Mouse (Mus musculus): Measurements from ENCODE around the gene Pstpip1. TPM values are rescaled to one million over a fixed set of nuclear protein-coding genes. Genes with fewer than 3 reads are reported as not detected.

The Pstpip1 gene
- polyA plus RNA-seq, 1 experiment: 1.0 TPM

- Histone ChIP-seq H3K79me3 (ENCODE audit: low read depth) (no peaks in the 10 kb centered on the region), H3ac (ENCODE audit: control insufficient read depth, insufficient read length, low read depth) (no peak overlapping the region), H3K36me3 (ENCODE audit: control insufficient read depth, insufficient read depth) (peaks cover 13% of the 10 kb centered on the region), H3K4me3 (ENCODE audit: insufficient read depth, poor library complexity, severe bottlenecking) (no peak overlapping the region), H3K27me3 (ENCODE audit: control insufficient read depth, insufficient read depth, insufficient read length) (no peaks in the 10 kb centered on the region), H3K79me2 (ENCODE audit: control insufficient read depth, insufficient read depth) (no peaks in the 10 kb centered on the region)
- TF ChIP-seq CEBPB (IDR thresholded peaks at IDR 0.05; ENCODE audit: low read depth) (no peak), MAX (IDR thresholded peaks at IDR 0.05) (no peak), MYOG (IDR thresholded peaks at IDR 0.05; ENCODE audit: control insufficient read depth, extremely low read depth, insufficient read length) (no peak), CTCF (IDR thresholded peaks at IDR 0.05; ENCODE audit: control insufficient read depth, insufficient read depth, insufficient read length) (no peak), FOSL1 (IDR thresholded peaks at IDR 0.05; ENCODE audit: insufficient read depth, low read length, poor library complexity, severe bottlenecking) (no peak), USF1 (IDR thresholded peaks at IDR 0.05; ENCODE audit: low read depth) (no peak), MYOD1 (IDR thresholded peaks at IDR 0.05; ENCODE audit: control insufficient read depth, insufficient read length, low read depth) (no peak)
These were observed 40.8 kb downstream of the Pstpip1 start for GRCm38 (mm10) chr9:56130536-56130935.

- Histone ChIP-seq H3K79me2 (ENCODE audit: control insufficient read depth, insufficient read depth) (no peaks in the 10 kb centered on the region), H3K4me3 (ENCODE audit: insufficient read depth, poor library complexity, severe bottlenecking) (no peak overlapping the region), H3K79me3 (ENCODE audit: low read depth) (no peaks in the 10 kb centered on the region), H3K27me3 (ENCODE audit: control insufficient read depth, insufficient read depth, insufficient read length) (no peaks in the 10 kb centered on the region), H3ac (ENCODE audit: control insufficient read depth, insufficient read length, low read depth) (no peak overlapping the region), H3K36me3 (ENCODE audit: control insufficient read depth, insufficient read depth) (peaks cover 18% of the 10 kb centered on the region)
- TF ChIP-seq MYOD1 (IDR thresholded peaks at IDR 0.05; ENCODE audit: control insufficient read depth, insufficient read length, low read depth) (peak; percentile 94), MYOG (IDR thresholded peaks at IDR 0.05; ENCODE audit: control insufficient read depth, extremely low read depth, insufficient read length) (no peak), CEBPB (IDR thresholded peaks at IDR 0.05; ENCODE audit: low read depth) (peak; percentile 31), MAX (IDR thresholded peaks at IDR 0.05) (peak; percentile 81), CTCF (IDR thresholded peaks at IDR 0.05; ENCODE audit: control insufficient read depth, insufficient read depth, insufficient read length) (no peak), FOSL1 (IDR thresholded peaks at IDR 0.05; ENCODE audit: insufficient read depth, low read length, poor library complexity, severe bottlenecking) (no peak)
These were observed 42.2 kb downstream of the Pstpip1 start for GRCm38 (mm10) chr9:56131813-56132525.

- H3K4me3 ChIP-seq (ENCODE audit: insufficient read depth, poor library complexity, severe bottlenecking): no peak overlapping the region
- H3K79me3 ChIP-seq (ENCODE audit: low read depth): no peaks in the 10 kb centered on the region
- H3K79me2 ChIP-seq (ENCODE audit: control insufficient read depth, insufficient read depth): no peaks in the 10 kb centered on the region
- no peaks in the 10 kb centered on the region for H3K27me3 ChIP-seq (ENCODE audit: control insufficient read depth, insufficient read depth, insufficient read length)
- H3ac ChIP-seq (ENCODE audit: control insufficient read depth, insufficient read length, low read depth): no peak overlapping the region
- peaks cover 16% of the 10 kb centered on the region for H3K36me3 ChIP-seq (ENCODE audit: control insufficient read depth, insufficient read depth)
- TF ChIP-seq MAX (IDR thresholded peaks at IDR 0.05) (no peak), MYOG (IDR thresholded peaks at IDR 0.05; ENCODE audit: control insufficient read depth, extremely low read depth, insufficient read length) (no peak), CTCF (IDR thresholded peaks at IDR 0.05; ENCODE audit: control insufficient read depth, insufficient read depth, insufficient read length) (no peak), CEBPB (IDR thresholded peaks at IDR 0.05; ENCODE audit: low read depth) (no peak), MYOD1 (IDR thresholded peaks at IDR 0.05; ENCODE audit: control insufficient read depth, insufficient read length, low read depth) (no peak), USF1 (IDR thresholded peaks at IDR 0.05; ENCODE audit: low read depth) (no peak), FOSL1 (IDR thresholded peaks at IDR 0.05; ENCODE audit: insufficient read depth, low read length, poor library complexity, severe bottlenecking) (no peak)
These were observed 44.2 kb downstream of the Pstpip1 start for GRCm38 (mm10) chr9:56133970-56134369.

- Histone ChIP-seq H3K79me2 (ENCODE audit: control insufficient read depth, insufficient read depth) (no peaks in the 10 kb centered on the region), H3ac (ENCODE audit: control insufficient read depth, insufficient read length, low read depth) (no peak overlapping the region), H3K36me3 (ENCODE audit: control insufficient read depth, insufficient read depth) (peaks cover 9% of the 10 kb centered on the region), H3K4me3 (ENCODE audit: insufficient read depth, poor library complexity, severe bottlenecking) (no peak overlapping the region), H3K79me3 (ENCODE audit: low read depth) (no peaks in the 10 kb centered on the region), H3K27me3 (ENCODE audit: control insufficient read depth, insufficient read depth, insufficient read length) (no peaks in the 10 kb centered on the region)
- TF ChIP-seq MAX (IDR thresholded peaks at IDR 0.05): no peak
- TF ChIP-seq FOSL1 (IDR thresholded peaks at IDR 0.05; ENCODE audit: insufficient read depth, low read length, poor library complexity, severe bottlenecking): no peak
- TF ChIP-seq MYOD1 (IDR thresholded peaks at IDR 0.05; ENCODE audit: control insufficient read depth, insufficient read length, low read depth): no peak
- TF ChIP-seq CTCF (IDR thresholded peaks at IDR 0.05; ENCODE audit: control insufficient read depth, insufficient read depth, insufficient read length): no peak
These were observed 44.9 kb downstream of the Pstpip1 start for GRCm38 (mm10) chr9:56134614-56135013.

- TF ChIP-seq MAX (IDR thresholded peaks at IDR 0.05) (no peak), CEBPB (IDR thresholded peaks at IDR 0.05; ENCODE audit: low read depth) (no peak), MYOG (IDR thresholded peaks at IDR 0.05; ENCODE audit: control insufficient read depth, extremely low read depth, insufficient read length) (no peak), USF1 (IDR thresholded peaks at IDR 0.05; ENCODE audit: low read depth) (no peak), CTCF (IDR thresholded peaks at IDR 0.05; ENCODE audit: control insufficient read depth, insufficient read depth, insufficient read length) (no peak), FOSL1 (IDR thresholded peaks at IDR 0.05; ENCODE audit: insufficient read depth, low read length, poor library complexity, severe bottlenecking) (no peak), MYOD1 (IDR thresholded peaks at IDR 0.05; ENCODE audit: control insufficient read depth, insufficient read length, low read depth) (no peak)
- Histone ChIP-seq H3K27me3 (ENCODE audit: control insufficient read depth, insufficient read depth, insufficient read length) (no peaks in the 10 kb centered on the region), H3K79me3 (ENCODE audit: low read depth) (no peaks in the 10 kb centered on the region), H3K4me3 (ENCODE audit: insufficient read depth, poor library complexity, severe bottlenecking) (no peak overlapping the region), H3ac (ENCODE audit: control insufficient read depth, insufficient read length, low read depth) (no peak overlapping the region), H3K36me3 (ENCODE audit: control insufficient read depth, insufficient read depth) (peaks cover 9% of the 10 kb centered on the region), H3K79me2 (ENCODE audit: control insufficient read depth, insufficient read depth) (no peaks in the 10 kb centered on the region)
These were observed 45.9 kb downstream of the Pstpip1 start for GRCm38 (mm10) chr9:56135590-56136197.

Measured in C2C12 (cell line).